Mouse (Mus musculus): ENCODE measurements at regions not wholly inside any gene's neighbourhood (a gene's known extent, or its start where the extent isn't known, plus 50 kb on each side); places are given as distances from the start of the nearest gene placed in this dataset.

GRCm38 (mm10) chr4:34485574-34485973 lies 65.2 kb upstream of the Akirin2 start:
- Histone ChIP-seq H3K36me3 (ENCODE audit: control insufficient read depth, insufficient read depth, low read length) (no peaks in the 10 kb centered on the region), H3K9ac (ENCODE audit: low read length) (no peak overlapping the region), H3K4me3 (replicated peaks; ENCODE audit: low read length) (no peak overlapping the region), H3K4me2 (ENCODE audit: low read depth, low read length) (no peak overlapping the region), H3K27ac (ENCODE audit: low read length) (no peak overlapping the region), H3K4me1 (ENCODE audit: control insufficient read depth, insufficient read depth, low read length) (no peaks in the 10 kb centered on the region), H3K9me3 (replicated peaks; ENCODE audit: control insufficient read depth, low read length) (no peaks in the 10 kb centered on the region), H3K27me3 (ENCODE audit: control insufficient read depth, insufficient read depth, low read length) (no peaks in the 10 kb centered on the region)
- WGBS, result 69% methylated on average over 17 of the region's 17 CpGs
- no peak for ATAC-seq (ENCODE audit: insufficient read depth, low FRiP score)

- H3K9ac ChIP-seq (ENCODE audit: low read length), result no peak overlapping the region
- 76% methylated on average over 10 of the region's 10 CpGs for WGBS
- ATAC-seq (ENCODE audit: insufficient read depth, low FRiP score), result no peak
Measured at GRCm38 (mm10) chr4:34494961-34495723, 55.6 kb upstream of the Akirin2 start.

GRCm38 (mm10) chr4:34498325-34498724 lies 52.4 kb upstream of the Akirin2 start:
- H3K4me2 ChIP-seq (ENCODE audit: low read depth, low read length), result no peak overlapping the region
- H3K27ac ChIP-seq (ENCODE audit: low read length), result no peak overlapping the region
- H3K27me3 ChIP-seq (ENCODE audit: control insufficient read depth, insufficient read depth, low read length), result no peaks in the 10 kb centered on the region
- ATAC-seq (ENCODE audit: insufficient read depth, low FRiP score), result no peak
- H3K4me3 ChIP-seq (replicated peaks; ENCODE audit: low read length), result no peak overlapping the region
- 89% methylated on average over 9 of the region's 9 CpGs for WGBS
- H3K4me1 ChIP-seq (ENCODE audit: control insufficient read depth, insufficient read depth, low read length), result no peaks in the 10 kb centered on the region
- H3K36me3 ChIP-seq (ENCODE audit: control insufficient read depth, insufficient read depth, low read length), result no peaks in the 10 kb centered on the region
- H3K9ac ChIP-seq (ENCODE audit: low read length), result no peak overlapping the region
- no peaks in the 10 kb centered on the region for H3K9me3 ChIP-seq (replicated peaks; ENCODE audit: control insufficient read depth, low read length)

More at GRCm38 (mm10) chr4:34494961-34495723, 55.6 kb upstream of the Akirin2 start:
- no peaks in the 10 kb centered on the region for H3K36me3 ChIP-seq (ENCODE audit: control insufficient read depth, insufficient read depth, low read length)
- H3K4me3 ChIP-seq (replicated peaks; ENCODE audit: low read length), result no peak overlapping the region
- H3K9me3 ChIP-seq (replicated peaks; ENCODE audit: control insufficient read depth, low read length), result no peaks in the 10 kb centered on the region
- H3K27me3 ChIP-seq (ENCODE audit: control insufficient read depth, insufficient read depth, low read length), result no peaks in the 10 kb centered on the region
- H3K4me2 ChIP-seq (ENCODE audit: low read depth, low read length), result no peak overlapping the region
- H3K27ac ChIP-seq (ENCODE audit: low read length), result no peak overlapping the region
- H3K4me1 ChIP-seq (ENCODE audit: control insufficient read depth, insufficient read depth, low read length), result no peaks in the 10 kb centered on the region

GRCm38 (mm10) chr4:34498781-34499180 lies 52.0 kb upstream of the Akirin2 start:
- no peak overlapping the region for H3K4me2 ChIP-seq (ENCODE audit: low read depth, low read length)
- ATAC-seq (ENCODE audit: insufficient read depth, low FRiP score), result no peak
- no peak overlapping the region for H3K4me3 ChIP-seq (replicated peaks; ENCODE audit: low read length)
- 91% methylated on average over 7 of the region's 7 CpGs for WGBS
- no peaks in the 10 kb centered on the region for H3K9me3 ChIP-seq (replicated peaks; ENCODE audit: control insufficient read depth, low read length)
- no peaks in the 10 kb centered on the region for H3K36me3 ChIP-seq (ENCODE audit: control insufficient read depth, insufficient read depth, low read length)
- no peaks in the 10 kb centered on the region for H3K27me3 ChIP-seq (ENCODE audit: control insufficient read depth, insufficient read depth, low read length)
- no peaks in the 10 kb centered on the region for H3K4me1 ChIP-seq (ENCODE audit: control insufficient read depth, insufficient read depth, low read length)
- H3K27ac ChIP-seq (ENCODE audit: low read length), result no peak overlapping the region
- no peak overlapping the region for H3K9ac ChIP-seq (ENCODE audit: low read length)

GRCm38 (mm10) chr4:34499731-34500130 lies 51.0 kb upstream of the Akirin2 start:
- no peak for ATAC-seq (ENCODE audit: insufficient read depth, low FRiP score)
- Histone ChIP-seq H3K27me3 (ENCODE audit: control insufficient read depth, insufficient read depth, low read length) (no peaks in the 10 kb centered on the region), H3K4me3 (replicated peaks; ENCODE audit: low read length) (no peak overlapping the region), H3K4me1 (ENCODE audit: control insufficient read depth, insufficient read depth, low read length) (no peaks in the 10 kb centered on the region), H3K9ac (ENCODE audit: low read length) (no peak overlapping the region), H3K9me3 (replicated peaks; ENCODE audit: control insufficient read depth, low read length) (no peaks in the 10 kb centered on the region), H3K27ac (ENCODE audit: low read length) (no peak overlapping the region), H3K36me3 (ENCODE audit: control insufficient read depth, insufficient read depth, low read length) (no peaks in the 10 kb centered on the region), H3K4me2 (ENCODE audit: low read depth, low read length) (no peak overlapping the region)
- WGBS, result 93% methylated on average over 3 of the region's 3 CpGs

All from stomach, embryonic 16.5 days (tissue).